Mouse (Mus musculus): ENCODE measurements at regions not wholly inside any gene's neighbourhood (a gene's known extent, or its start where the extent isn't known, plus 50 kb on each side); places are given as distances from the start of the nearest gene placed in this dataset.

- Histone ChIP-seq H3K4me1 (ENCODE audit: control insufficient read depth, insufficient read depth, low read length) (no peaks in the 10 kb centered on the region), H3K27ac (ENCODE audit: control insufficient read depth, insufficient read depth, low read depth, low read length, poor library complexity) (no peak overlapping the region), H3K4me3 (replicated peaks; ENCODE audit: control insufficient read depth, low read depth, low read length) (no peak overlapping the region)
- TF ChIP-seq CTCF (IDR thresholded peaks at IDR 0.05; ENCODE audit: control insufficient read depth, insufficient read depth, low read length) (no peak), POLR2A (IDR thresholded peaks at IDR 0.05; ENCODE audit: borderline replicate concordance, control insufficient read depth, low read depth, low read length) (no peak)
- WGBS, result 82% methylated on average over 8 of the region's 8 CpGs
Measured at GRCm38 (mm10) chr17:85921219-85921673, 223.7 kb downstream of the Srbd1 start.

GRCm38 (mm10) chr17:85919868-85920267 is 225.1 kb downstream of the Srbd1 start:
- H3K4me1 ChIP-seq (ENCODE audit: control insufficient read depth, insufficient read depth, low read length), result no peaks in the 10 kb centered on the region
- TF ChIP-seq CTCF (IDR thresholded peaks at IDR 0.05; ENCODE audit: control insufficient read depth, insufficient read depth, low read length) (no peak), POLR2A (IDR thresholded peaks at IDR 0.05; ENCODE audit: borderline replicate concordance, control insufficient read depth, low read depth, low read length) (no peak)
- H3K4me3 ChIP-seq (replicated peaks; ENCODE audit: control insufficient read depth, low read depth, low read length), result no peak overlapping the region
- H3K27ac ChIP-seq (ENCODE audit: control insufficient read depth, insufficient read depth, low read depth, low read length, poor library complexity), result no peak overlapping the region
- WGBS, result 84% methylated on average over 7 of the region's 7 CpGs

GRCm38 (mm10) chr17:85915870-85916269 is 227.8 kb upstream of the Six2 start:
- TF ChIP-seq CTCF (IDR thresholded peaks at IDR 0.05; ENCODE audit: control insufficient read depth, insufficient read depth, low read length) (no peak), POLR2A (IDR thresholded peaks at IDR 0.05; ENCODE audit: borderline replicate concordance, control insufficient read depth, low read depth, low read length) (no peak)
- H3K27ac ChIP-seq (ENCODE audit: control insufficient read depth, insufficient read depth, low read depth, low read length, poor library complexity), result no peak overlapping the region
- H3K4me3 ChIP-seq (replicated peaks; ENCODE audit: control insufficient read depth, low read depth, low read length), result no peak overlapping the region
- H3K4me1 ChIP-seq (ENCODE audit: control insufficient read depth, insufficient read depth, low read length), result no peaks in the 10 kb centered on the region
- 79% methylated on average over 3 of the region's 3 CpGs for WGBS

- no peaks in the 10 kb centered on the region for H3K4me1 ChIP-seq (ENCODE audit: control insufficient read depth, insufficient read depth, low read length)
- TF ChIP-seq CTCF (IDR thresholded peaks at IDR 0.05; ENCODE audit: control insufficient read depth, insufficient read depth, low read length) (no peak), POLR2A (IDR thresholded peaks at IDR 0.05; ENCODE audit: borderline replicate concordance, control insufficient read depth, low read depth, low read length) (no peak)
- no peak overlapping the region for H3K4me3 ChIP-seq (replicated peaks; ENCODE audit: control insufficient read depth, low read depth, low read length)
- no peak overlapping the region for H3K27ac ChIP-seq (ENCODE audit: control insufficient read depth, insufficient read depth, low read depth, low read length, poor library complexity)
- WGBS, result 71% methylated on average over 6 of the region's 6 CpGs
Measured at GRCm38 (mm10) chr17:85914062-85914461, 226.0 kb upstream of the Six2 start.

GRCm38 (mm10) chr17:85908709-85909108 is 220.6 kb upstream of the Six2 start:
- 59% methylated on average over 3 of the region's 3 CpGs for WGBS
- TF ChIP-seq POLR2A (IDR thresholded peaks at IDR 0.05; ENCODE audit: borderline replicate concordance, control insufficient read depth, low read depth, low read length) (no peak), CTCF (IDR thresholded peaks at IDR 0.05; ENCODE audit: control insufficient read depth, insufficient read depth, low read length) (no peak)
- H3K4me1 ChIP-seq (ENCODE audit: control insufficient read depth, insufficient read depth, low read length), result no peaks in the 10 kb centered on the region
- H3K27ac ChIP-seq (ENCODE audit: control insufficient read depth, insufficient read depth, low read depth, low read length, poor library complexity), result no peak overlapping the region
- no peak overlapping the region for H3K4me3 ChIP-seq (replicated peaks; ENCODE audit: control insufficient read depth, low read depth, low read length)

GRCm38 (mm10) chr17:85906597-85907187 is 218.6 kb upstream of the Six2 start:
- TF ChIP-seq POLR2A (IDR thresholded peaks at IDR 0.05; ENCODE audit: borderline replicate concordance, control insufficient read depth, low read depth, low read length) (no peak), CTCF (IDR thresholded peaks at IDR 0.05; ENCODE audit: control insufficient read depth, insufficient read depth, low read length) (no peak)
- Histone ChIP-seq H3K4me3 (replicated peaks; ENCODE audit: control insufficient read depth, low read depth, low read length) (no peak overlapping the region), H3K27ac (ENCODE audit: control insufficient read depth, insufficient read depth, low read depth, low read length, poor library complexity) (no peak overlapping the region), H3K4me1 (ENCODE audit: control insufficient read depth, insufficient read depth, low read length) (no peaks in the 10 kb centered on the region)
- 77% methylated on average over 4 of the region's 4 CpGs for whole genome bisulfite sequencing

GRCm38 (mm10) chr17:85902575-85902974 is 214.5 kb upstream of the Six2 start:
- 82% methylated on average over 2 of the region's 2 CpGs for WGBS
- TF ChIP-seq POLR2A (IDR thresholded peaks at IDR 0.05; ENCODE audit: borderline replicate concordance, control insufficient read depth, low read depth, low read length) (no peak), CTCF (IDR thresholded peaks at IDR 0.05; ENCODE audit: control insufficient read depth, insufficient read depth, low read length) (no peak)
- Histone ChIP-seq H3K4me1 (ENCODE audit: control insufficient read depth, insufficient read depth, low read length) (no peaks in the 10 kb centered on the region), H3K4me3 (replicated peaks; ENCODE audit: control insufficient read depth, low read depth, low read length) (no peak overlapping the region), H3K27ac (ENCODE audit: control insufficient read depth, insufficient read depth, low read depth, low read length, poor library complexity) (no peak overlapping the region)

- no peak for TF ChIP-seq POLR2A (IDR thresholded peaks at IDR 0.05; ENCODE audit: borderline replicate concordance, control insufficient read depth, low read depth, low read length)
- WGBS, result 75% methylated on average over 6 of the region's 6 CpGs
- no peak overlapping the region for H3K27ac ChIP-seq (ENCODE audit: control insufficient read depth, insufficient read depth, low read depth, low read length, poor library complexity)
- no peaks in the 10 kb centered on the region for H3K4me1 ChIP-seq (ENCODE audit: control insufficient read depth, insufficient read depth, low read length)
- H3K4me3 ChIP-seq (replicated peaks; ENCODE audit: control insufficient read depth, low read depth, low read length), result no peak overlapping the region
Measured at GRCm38 (mm10) chr17:85899096-85899495, 211.0 kb upstream of the Six2 start.

- WGBS, result 80% methylated on average over 5 of the region's 5 CpGs
- H3K4me1 ChIP-seq (ENCODE audit: control insufficient read depth, insufficient read depth, low read length), result no peaks in the 10 kb centered on the region
- no peak overlapping the region for H3K27ac ChIP-seq (ENCODE audit: control insufficient read depth, insufficient read depth, low read depth, low read length, poor library complexity)
- TF ChIP-seq CTCF (IDR thresholded peaks at IDR 0.05; ENCODE audit: control insufficient read depth, insufficient read depth, low read length), result no peak
- TF ChIP-seq POLR2A (IDR thresholded peaks at IDR 0.05; ENCODE audit: borderline replicate concordance, control insufficient read depth, low read depth, low read length), result no peak
- H3K4me3 ChIP-seq (replicated peaks; ENCODE audit: control insufficient read depth, low read depth, low read length), result no peak overlapping the region
Measured at GRCm38 (mm10) chr17:85895978-85896377, 207.9 kb upstream of the Six2 start.
